Mouse (Mus musculus) hindbrain, embryonic 10.5 days (tissue): ENCODE data around the gene Hdac1. TPM values are rescaled to one million over a fixed set of nuclear protein-coding genes. Genes with fewer than 3 reads are reported as not detected.
A peak's percentile ranks its signal among the peaks of the same experiment; 100 is the strongest.

ENCODE experiments used
- DNase-seq: peaks from one replicate; pipeline ENCODE4 v3.0.0-alpha.2; 2017; ENCODE audit warnings: low spot score
- H3K27ac ChIP-seq: fragments of 300-500 bp; sonication (generic); 2 replicates; pipeline ENCODE4 v1.5.1; 2016; ENCODE audit warnings: mild to moderate bottlenecking, moderate library complexity
- H3K27me3 ChIP-seq: fragments of 300-500 bp; sonication (generic); 2 replicates; pipeline ENCODE4 v1.6.1; 2016; ENCODE audit warnings: mild to moderate bottlenecking; ENCODE audit not compliant: poor library complexity, insufficient read depth, severe bottlenecking
- H3K36me3 ChIP-seq: fragments of 300-500 bp; sonication (generic); 2 replicates; pipeline ENCODE4 v1.6.1; 2016; ENCODE audit warnings: mild to moderate bottlenecking, moderate library complexity
- H3K4me1 ChIP-seq: fragments of 300-500 bp; sonication (generic); replicated peaks from 2 replicates; pipeline ENCODE4 v1.6.1; 2016; ENCODE audit warnings: mild to moderate bottlenecking
- H3K4me3 ChIP-seq: fragments of 300-500 bp; sonication (generic); 2 replicates; pipeline ENCODE4 v1.5.1; 2016; ENCODE audit warnings: mild to moderate bottlenecking, moderate library complexity
- H3K9me3 ChIP-seq: fragments of 300-500 bp; sonication (generic); 2 replicates; pipeline ENCODE4 v1.6.1; 2016; ENCODE audit warnings: mild to moderate bottlenecking, moderate library complexity
- WGBS: fragments of 180-500 bp; shearing (Covaris S2); methylation state at CpG from one replicate; pipeline ENCODE4 v1.1.7; 2016; 5-methylcytosine and 5-hydroxymethylcytosine counted together
- polyA plus RNA-seq: library from polyadenylated mRNA; unstranded; fragments of >200 nt; fragmentation: Nextera tagmentation; extraction: Ambion mirVana; gene quantifications from 2 replicates; pipeline ENCODE4 v1.2.1, GENCODE M21; 2016

Gene Hdac1
- polyA plus RNA-seq, 1 experiment from 2014 or later = 241 TPM

- Histone ChIP-seq H3K27ac (no peak overlapping the region; the same call in 1 of the 2 replicates), H3K27me3 (no peaks in the 10 kb centered on the region), H3K9me3 (no peaks in the 10 kb centered on the region), H3K36me3 (peaks cover 75% of the 10 kb centered on the region), H3K4me3 (0 out of 2 replicates have a peak overlapping the region, but pooled peaks have one; percentile 0), H3K4me1 (peaks cover 42% of the 10 kb centered on the region)
- DNase-seq = peak; percentile 43
- 54% methylated on average over 2 of the region's 2 CpGs for WGBS
Observed at GRCm38 (mm10) chr4:129516925-129517324, 25.6 kb downstream of the Hdac1 start.

DNA sequence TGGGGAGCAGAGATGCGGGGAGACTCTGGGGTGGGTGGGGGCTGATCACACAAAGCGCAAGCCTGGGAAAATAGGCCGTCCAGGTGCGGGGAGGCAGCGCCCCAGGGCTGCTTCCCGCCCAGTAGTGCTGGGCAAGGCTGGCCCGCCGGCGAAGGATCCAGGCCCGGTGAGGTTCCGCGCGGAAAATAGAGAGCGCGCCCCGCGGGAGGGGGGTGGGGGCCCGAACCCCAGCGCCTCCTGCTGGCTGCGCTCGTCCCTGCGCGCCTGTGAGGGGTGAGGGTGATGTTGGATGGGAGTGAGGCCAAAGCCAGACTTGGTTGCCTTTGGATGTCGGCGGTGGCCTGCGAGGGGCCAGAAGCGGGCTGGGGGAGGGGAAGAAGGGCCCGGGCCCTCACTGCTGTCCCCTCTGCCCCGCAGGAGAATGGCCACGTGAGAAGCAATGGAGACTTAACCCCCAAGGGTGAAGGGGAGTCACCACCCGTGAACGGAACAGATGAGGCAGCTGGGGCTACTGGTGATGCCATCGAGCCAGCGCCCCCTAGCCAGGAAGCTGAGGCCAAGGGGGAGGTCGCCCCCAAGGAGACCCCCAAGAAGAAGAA lies 28.1 kb downstream of the Hdac1 start:
- under 1% methylated on average over 35 of the region's 35 CpGs for WGBS
- peaks cover 49% of the 10 kb centered on the region for H3K36me3 ChIP-seq
- H3K4me3 ChIP-seq = peak overlapping the region; percentile 90
- peak; percentile 78 for DNase-seq
- H3K27ac ChIP-seq = peak overlapping the region; percentile 100
- H3K4me1 ChIP-seq = peaks cover 63% of the 10 kb centered on the region
- H3K9me3 ChIP-seq = no peaks in the 10 kb centered on the region
- H3K27me3 ChIP-seq = no peaks in the 10 kb centered on the region

DNA sequence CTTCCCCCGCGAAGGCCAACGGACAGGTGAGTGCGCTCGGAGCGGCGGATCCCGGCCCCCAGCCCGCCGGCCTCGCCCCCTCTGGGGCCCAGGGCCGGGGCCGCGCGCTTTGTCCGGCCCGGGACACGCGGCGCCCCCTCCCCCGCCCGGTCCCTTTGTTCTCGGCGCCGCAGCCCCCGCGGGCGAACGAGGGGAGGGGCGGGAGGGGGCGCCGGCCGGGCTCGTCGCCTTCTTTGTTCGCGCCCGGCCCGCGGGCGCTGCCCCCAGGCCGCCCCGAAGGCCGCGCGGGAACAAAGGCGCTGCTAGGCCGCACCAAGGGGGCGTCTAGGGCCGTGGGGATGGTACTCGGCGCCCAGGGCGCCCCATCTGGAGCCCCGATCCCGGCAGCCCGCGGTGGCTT lies 28.6 kb downstream of the Hdac1 start:
- H3K36me3 ChIP-seq = peaks cover 46% of the 10 kb centered on the region
- no peak for DNase-seq
- no peaks in the 10 kb centered on the region for H3K27me3 ChIP-seq
- WGBS = under 1% methylated on average over 45 of the region's 57 CpGs
- peak overlapping the region; percentile 100 for H3K27ac ChIP-seq
- H3K9me3 ChIP-seq = no peaks in the 10 kb centered on the region
- peak overlapping the region; percentile 90 for H3K4me3 ChIP-seq
- peaks cover 68% of the 10 kb centered on the region for H3K4me1 ChIP-seq

DNA sequence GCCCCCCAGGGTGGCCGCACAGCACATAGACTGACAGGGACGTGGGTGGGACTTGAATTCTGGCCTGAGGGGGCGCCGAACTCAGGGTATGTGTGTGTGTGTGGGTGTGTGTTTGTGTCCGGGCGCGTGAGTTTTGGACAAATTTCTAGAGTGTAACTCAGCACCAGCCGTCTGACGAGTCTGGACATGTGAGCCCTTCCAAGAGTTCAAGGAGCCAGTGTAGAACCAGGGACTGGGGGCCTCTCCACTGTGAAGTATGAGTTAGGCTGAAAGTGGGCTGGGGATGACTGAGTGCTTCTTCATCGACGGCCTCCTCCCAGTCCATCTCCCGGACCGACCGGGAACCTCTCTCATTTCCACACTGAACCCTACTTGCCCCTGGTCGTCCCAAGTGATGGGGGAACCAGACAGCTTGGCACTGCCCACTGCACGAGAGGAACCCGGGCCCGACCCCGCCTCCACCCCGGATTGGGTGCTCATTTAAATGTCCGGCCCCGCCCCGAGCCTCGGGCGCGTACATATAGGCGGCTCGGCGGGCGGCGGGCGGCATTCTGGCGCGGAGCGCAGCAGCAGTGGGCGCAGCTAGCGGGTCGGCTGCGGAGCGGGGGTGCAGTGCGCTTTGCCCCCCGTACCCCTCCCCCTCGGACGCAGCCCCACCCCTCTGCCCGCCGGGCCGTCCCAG lies 29.3 kb downstream of the Hdac1 start, which contains the start of gene Marcksl1:
Gene Marcksl1 (plus strand): TSS at position 496 of the 682 bp plus-strand sequence.
- Histone ChIP-seq H3K27ac (peak within 1 kb of the TSS; percentile 100), H3K4me1 (peaks cover 75% of the 10 kb centered on the region), H3K36me3 (peaks cover 39% of the 10 kb centered on the region), H3K4me3 (peak within 1 kb of the TSS; percentile 90), H3K27me3 (no peaks in the 10 kb centered on the region), H3K9me3 (no peaks in the 10 kb centered on the region)
- 5% methylated on average over 47 of the region's 47 CpGs for WGBS
- peak; percentile 92 for DNase-seq

GRCm38 (mm10) chr4:129511413-129512096 lies 31.0 kb downstream of the Hdac1 start:
- no peaks in the 10 kb centered on the region for H3K27me3 ChIP-seq
- H3K9me3 ChIP-seq = no peaks in the 10 kb centered on the region
- H3K27ac ChIP-seq = peak overlapping the region; percentile 100
- peaks cover 73% of the 10 kb centered on the region for H3K4me1 ChIP-seq
- 9% methylated on average over 6 of the region's 6 CpGs for WGBS
- peak overlapping the region; percentile 26 for H3K4me3 ChIP-seq
- peaks cover 22% of the 10 kb centered on the region for H3K36me3 ChIP-seq
- peak; percentile 54 for DNase-seq

- peaks cover 70% of the 10 kb centered on the region for H3K4me1 ChIP-seq
- WGBS = 25% methylated on average over 6 of the region's 6 CpGs
- peak; percentile 41 for DNase-seq
- no peaks in the 10 kb centered on the region for H3K27me3 ChIP-seq
- peaks cover 15% of the 10 kb centered on the region for H3K36me3 ChIP-seq
- peak overlapping the region; percentile 26 for H3K4me3 ChIP-seq
- peak overlapping the region; percentile 100 for H3K27ac ChIP-seq
- H3K9me3 ChIP-seq = no peaks in the 10 kb centered on the region
Observed at GRCm38 (mm10) chr4:129510723-129511412, 31.6 kb downstream of the Hdac1 start.

DNA sequence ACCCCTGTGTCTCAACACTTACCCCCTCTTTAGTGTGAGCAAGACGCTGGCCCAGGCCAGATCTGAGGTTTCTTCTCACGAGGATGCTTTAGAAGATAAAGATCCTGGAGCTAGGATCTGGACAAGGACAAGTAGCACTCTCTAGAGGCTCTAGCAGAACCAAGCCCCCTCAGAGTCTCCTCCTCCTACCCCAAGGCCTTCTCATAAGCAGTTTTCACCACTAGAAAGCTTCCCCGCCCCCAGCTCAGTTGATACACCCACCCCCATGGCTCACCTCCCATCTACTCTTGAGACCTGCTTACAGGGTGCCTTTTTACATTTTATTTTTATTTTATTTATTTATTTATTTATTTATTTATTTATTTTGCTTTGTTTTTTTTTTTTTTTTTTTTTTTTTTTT lies 32.9 kb downstream of the Hdac1 start:
- Histone ChIP-seq H3K36me3 (peaks cover 3% of the 10 kb centered on the region), H3K27me3 (no peaks in the 10 kb centered on the region), H3K4me1 (peaks cover 59% of the 10 kb centered on the region), H3K9me3 (no peaks in the 10 kb centered on the region), H3K27ac (peak overlapping the region; percentile 64), H3K4me3 (no peak overlapping the region)
- WGBS = 64% methylated on average over 3 of the region's 3 CpGs
- DNase-seq = no peak

DNA sequence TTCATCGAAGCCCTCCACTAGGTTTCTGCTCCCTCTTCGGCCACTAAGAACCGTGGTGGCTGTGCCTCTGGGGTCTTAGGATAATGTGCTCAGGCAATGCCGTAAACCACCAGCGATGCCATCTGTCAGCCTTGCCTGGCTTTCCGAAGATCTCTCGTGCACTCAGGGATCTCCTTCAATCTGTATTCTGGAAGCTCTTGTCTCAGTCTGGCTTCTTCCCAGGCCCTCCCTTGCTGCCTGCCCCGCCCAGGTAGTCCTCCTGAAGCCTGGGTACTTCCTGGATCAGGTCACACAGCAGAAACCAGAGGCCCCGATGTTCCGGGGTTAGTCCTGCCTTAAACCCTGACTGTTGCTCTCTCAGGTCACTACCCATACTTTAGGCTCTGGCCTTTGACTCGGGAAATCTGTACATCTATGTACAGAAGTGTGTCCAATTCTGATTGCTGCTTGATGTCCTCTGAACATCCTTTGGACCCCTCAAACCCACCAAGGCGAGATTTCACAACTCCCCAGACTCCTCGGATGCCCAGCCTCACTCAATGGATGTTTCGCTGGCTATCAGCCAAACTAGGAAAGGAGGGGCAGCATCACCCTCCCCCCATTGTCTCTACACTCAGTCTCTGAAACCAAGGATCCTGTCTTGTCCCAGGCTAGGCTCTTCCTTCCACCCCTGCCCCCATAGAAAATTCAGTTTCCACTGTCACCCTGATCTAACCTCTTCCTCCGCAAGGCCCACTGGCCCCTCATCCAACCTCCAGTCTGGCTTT lies 33.5 kb downstream of the Hdac1 start:
- Histone ChIP-seq H3K4me3 (no peak overlapping the region), H3K36me3 (no peaks in the 10 kb centered on the region), H3K9me3 (no peaks in the 10 kb centered on the region), H3K4me1 (peaks cover 63% of the 10 kb centered on the region), H3K27ac (peak overlapping the region; percentile 64), H3K27me3 (no peaks in the 10 kb centered on the region)
- 71% methylated on average over 15 of the region's 15 CpGs for WGBS
- no peak for DNase-seq

DNA sequence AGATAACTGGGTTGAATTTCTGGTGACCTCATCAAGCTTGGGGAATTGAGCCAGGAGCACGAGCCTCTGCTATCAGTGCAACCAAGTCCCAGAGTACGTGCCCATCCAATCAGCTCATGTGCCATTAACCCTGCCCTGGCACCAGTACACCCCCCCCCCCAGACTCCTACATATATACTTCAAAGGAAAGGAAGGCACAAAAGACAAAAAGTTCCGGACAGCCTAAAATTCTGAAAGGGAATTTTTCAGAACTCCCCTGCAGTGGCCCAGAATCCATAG lies 34.3 kb downstream of the Hdac1 start:
- Histone ChIP-seq H3K36me3 (no peaks in the 10 kb centered on the region), H3K27me3 (no peaks in the 10 kb centered on the region), H3K27ac (no peak overlapping the region), H3K9me3 (no peaks in the 10 kb centered on the region), H3K4me3 (no peak overlapping the region), H3K4me1 (peaks cover 58% of the 10 kb centered on the region)
- DNase-seq = no peak
- WGBS = 86% methylated on average over 3 of the region's 3 CpGs

DNA sequence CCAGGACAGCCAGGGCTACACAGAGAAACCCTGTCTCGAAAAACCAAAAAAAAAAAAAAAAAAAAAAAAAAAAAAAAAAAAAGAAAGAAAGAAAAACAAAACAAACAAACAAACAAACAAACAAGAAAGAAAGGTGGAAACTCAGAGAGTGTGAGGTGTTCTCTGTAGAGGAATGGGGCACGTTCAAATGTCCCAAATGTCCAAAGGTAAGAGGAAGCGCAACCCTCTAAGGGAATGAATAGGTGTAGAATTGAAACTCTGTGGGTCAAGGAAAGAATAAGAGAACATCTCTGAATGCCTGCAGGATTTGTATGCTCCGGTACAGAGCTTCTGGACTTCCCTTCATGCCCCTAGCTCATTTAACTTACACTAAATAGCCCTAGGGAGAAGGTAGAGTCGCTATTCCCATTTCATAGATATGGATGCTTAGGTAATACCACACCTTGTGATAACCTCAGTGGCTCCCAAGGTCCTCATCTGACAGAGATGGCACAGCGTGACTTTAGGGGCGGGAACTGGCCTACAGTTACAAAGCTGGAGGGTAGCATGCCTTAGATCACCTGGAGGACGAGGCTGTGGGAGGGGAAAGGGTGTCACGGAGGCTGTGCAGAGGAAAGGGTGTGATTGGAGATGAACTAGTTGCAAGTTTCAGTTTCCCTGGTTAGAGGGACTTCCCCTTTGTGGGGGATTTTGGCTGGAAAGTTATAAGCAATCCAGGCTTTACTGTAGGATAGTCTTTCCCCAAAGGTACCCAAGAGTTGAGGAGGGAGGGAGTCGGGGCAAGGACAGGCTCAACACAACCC lies 34.9 kb downstream of the Hdac1 start:
- 68% methylated on average over 9 of the region's 10 CpGs for WGBS
- no peak for DNase-seq
- no peaks in the 10 kb centered on the region for H3K36me3 ChIP-seq
- no peaks in the 10 kb centered on the region for H3K27me3 ChIP-seq
- no peak overlapping the region for H3K4me3 ChIP-seq
- peaks cover 53% of the 10 kb centered on the region for H3K4me1 ChIP-seq
- H3K27ac ChIP-seq = peak overlapping the region; percentile 8; the same call in 1 of the 2 replicates
- H3K9me3 ChIP-seq = no peaks in the 10 kb centered on the region

DNA sequence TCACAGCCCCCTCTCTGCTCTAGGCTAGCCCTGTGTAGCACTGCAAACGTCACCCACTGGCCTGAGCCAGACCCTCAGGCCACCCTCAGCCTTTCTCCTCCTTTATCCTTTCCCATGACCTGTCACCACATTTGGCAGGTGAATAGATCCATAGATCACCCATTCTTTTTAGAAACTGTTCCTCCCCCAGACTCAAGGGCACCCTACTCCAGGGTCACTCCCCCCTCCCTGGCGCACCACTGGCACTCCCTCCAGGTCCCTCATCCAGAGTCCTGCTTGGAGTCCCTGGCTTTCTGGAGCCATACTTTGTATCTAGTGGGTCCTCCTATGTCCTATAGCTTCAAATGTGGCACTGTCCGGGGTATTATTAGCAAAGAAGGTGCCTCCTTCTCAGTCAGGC lies 37.0 kb downstream of the Hdac1 start:
- no peak overlapping the region; the same call in 1 of the 2 replicates for H3K4me3 ChIP-seq
- H3K36me3 ChIP-seq = no peaks in the 10 kb centered on the region
- H3K27ac ChIP-seq = no peak overlapping the region; the same call in 1 of the 2 replicates
- H3K9me3 ChIP-seq = no peaks in the 10 kb centered on the region
- 78% methylated on average over 3 of the region's 3 CpGs for WGBS
- peaks cover 46% of the 10 kb centered on the region for H3K4me1 ChIP-seq
- DNase-seq = no peak
- no peaks in the 10 kb centered on the region for H3K27me3 ChIP-seq
